Mouse (Mus musculus) bone marrow macrophage, adult 2 months (primary cell): ENCODE data around the gene Ubr4.

Source experiments
- CTCF ChIP-seq: IDR thresholded peaks from 2 replicates; pipeline ENCODE4 v1.5.1; 2012; ENCODE audit warnings: low read depth, mild to moderate bottlenecking, low read length, moderate library complexity
- POLR2A ChIP-seq: IDR thresholded peaks from 2 replicates; pipeline ENCODE4 v1.6.1; 2012; ENCODE audit warnings: mild to moderate bottlenecking, low read depth, low read length, borderline replicate concordance

- TF ChIP-seq POLR2A (no peak), CTCF (no peak)
These were observed 43.0 kb downstream of the Ubr4 start for GRCm38 (mm10) chr4:139395431-139395830.
